ENCODE assay signal across 28 mouse cellular contexts in genomic region chr14:45500052-45500451, GRCm38 (mm10). TPM values are rescaled to one million over a fixed set of nuclear protein-coding genes. Genes with fewer than 3 reads are reported as not detected.
DNase-seq lines count a peak whose midpoint lies in the region; ATAC-seq and TF ChIP-seq lines count a peak whose summit lies in the region.
"Had no signal": no experiment of that assay in that cellular context is flagged by ENCODE, and none has a peak within 500 bp of the region (broad histone marks: within the 10 kb centered on the region; RNA-seq: fewer than 3 reads in every experiment).

No protein-coding gene starts in this region.

- ATAC-seq in forebrain, embryonic 15.5 days (replicated peaks): peak; percentile 51; the same call in 1 of the 2 replicates
- 0 out of 2 replicates have a peak, but pooled peaks have one; percentile 20 for ATAC-seq in heart, postnatal 0 days (ENCODE audit: insufficient read depth, low read depth)
- 0 out of 2 replicates have a peak, but pooled peaks have one; percentile 65 for ATAC-seq in midbrain, embryonic 15.5 days (replicated peaks)
- no peak for ATAC-seq in midbrain, postnatal 0 days (ENCODE audit: low FRiP score)
- ATAC-seq in neural tube, embryonic 15.5 days (ENCODE audit: low FRiP score): no peak; the same call in 1 of the 2 replicates
- no peak for ATAC-seq in CD4-positive, CD25-positive, alpha-beta regulatory T cell, adult 4 months
- ATAC-seq: intestine, embryonic 16.5 days; midbrain, embryonic 13.5 days; Patski had no signal

- no peak for TF ChIP-seq CTCF in heart, postnatal 0 days (IDR thresholded peaks at IDR 0.05; ENCODE audit: low read depth)
- TF ChIP-seq CTCF in midbrain, postnatal 0 days (IDR thresholded peaks at IDR 0.05): no peak

- no peak for DNase-seq in forebrain, embryonic 10.5 days (ENCODE audit: extremely low spot score, low spot score)
- no peak for DNase-seq in heart, postnatal 0 days (ENCODE audit: low spot score)
- no peak for DNase-seq in heart, postnatal 25 days (ENCODE audit: low spot score)
- no peak for DNase-seq in midbrain, postnatal 0 days (ENCODE audit: low spot score)
- DNase-seq: adrenal gland, postnatal 36 days; cerebellum, adult 11 months; cerebellum, postnatal 10 days; gastrocnemius, postnatal 36 days; layer of hippocampus, adult 9-11 months; liver, embryonic 13.5 days; lung, embryonic 14.5 days; right cerebral cortex, postnatal 14 days had no signal

- intact Hi-C loops in heart, postnatal 25 days (cut with DNase I): no loop called here

- H3K9me3 ChIP-seq in forebrain, embryonic 15.5 days: no peaks in the 10 kb centered on the region
- H3K9me3 ChIP-seq in forebrain, embryonic 10.5 days: peaks cover 13% of the 10 kb centered on the region; the same call in 1 of the 2 replicates
- H3K9me3 ChIP-seq in heart, postnatal 0 days (replicated peaks; ENCODE audit: control insufficient read depth, low read length): no peaks in the 10 kb centered on the region
- no peaks in the 10 kb centered on the region for H3K9me3 ChIP-seq in midbrain, embryonic 15.5 days
- H3K9me3 ChIP-seq in midbrain, postnatal 0 days (ENCODE audit: low read length): no peaks in the 10 kb centered on the region
- H3K9me3 ChIP-seq in neural tube, embryonic 15.5 days (replicated peaks): no peaks in the 10 kb centered on the region
- H3K9me3 ChIP-seq: G1E; liver, embryonic 13.5 days; midbrain, embryonic 13.5 days had no signal

- no peaks in the 10 kb centered on the region for H3K27me3 ChIP-seq in forebrain, embryonic 15.5 days
- no peaks in the 10 kb centered on the region for H3K27me3 ChIP-seq in forebrain, embryonic 10.5 days (ENCODE audit: poor library complexity, severe bottlenecking)
- H3K27me3 ChIP-seq in heart, postnatal 0 days (ENCODE audit: control insufficient read depth, insufficient read depth, low read length): no peaks in the 10 kb centered on the region
- H3K27me3 ChIP-seq in midbrain, embryonic 15.5 days (replicated peaks): no peaks in the 10 kb centered on the region
- no peaks in the 10 kb centered on the region for H3K27me3 ChIP-seq in midbrain, postnatal 0 days (ENCODE audit: insufficient read depth, low read length)
- no peaks in the 10 kb centered on the region for H3K27me3 ChIP-seq in neural tube, embryonic 15.5 days (replicated peaks)
- H3K27me3 ChIP-seq: CH12.LX; liver, embryonic 13.5 days; midbrain, embryonic 13.5 days; Patski had no signal

- H3K4me1 ChIP-seq in forebrain, embryonic 15.5 days: no peaks in the 10 kb centered on the region
- H3K4me1 ChIP-seq in forebrain, embryonic 10.5 days: no peaks in the 10 kb centered on the region
- H3K4me1 ChIP-seq in heart, postnatal 0 days (ENCODE audit: control insufficient read depth, insufficient read depth): peaks cover 16% of the 10 kb centered on the region
- H3K4me1 ChIP-seq in midbrain, embryonic 15.5 days: no peaks in the 10 kb centered on the region
- no peaks in the 10 kb centered on the region for H3K4me1 ChIP-seq in midbrain, postnatal 0 days (ENCODE audit: insufficient read depth, low read length)
- H3K4me1 ChIP-seq in neural tube, embryonic 15.5 days: peaks cover 3% of the 10 kb centered on the region; the same call in 1 of the 2 replicates
- H3K4me1 ChIP-seq: liver, embryonic 13.5 days; midbrain, embryonic 13.5 days had no signal

- H3K9ac ChIP-seq in forebrain, embryonic 15.5 days (replicated peaks): no peak overlapping the region
- 0 out of 2 replicates have a peak overlapping the region, but pooled peaks have one; percentile 6 for H3K9ac ChIP-seq in heart, postnatal 0 days (replicated peaks; ENCODE audit: low read depth, low read length)
- H3K9ac ChIP-seq in midbrain, embryonic 15.5 days: no peak overlapping the region
- H3K9ac ChIP-seq in midbrain, postnatal 0 days (replicated peaks; ENCODE audit: low read length, poor library complexity, severe bottlenecking): no peak overlapping the region
- no peak overlapping the region for H3K9ac ChIP-seq in neural tube, embryonic 15.5 days (replicated peaks)
- H3K9ac ChIP-seq: liver, embryonic 13.5 days; lung, embryonic 14.5 days; midbrain, embryonic 13.5 days had no signal

- H3K27ac ChIP-seq in forebrain, embryonic 15.5 days (replicated peaks): no peak overlapping the region
- H3K27ac ChIP-seq in forebrain, embryonic 10.5 days: no peak overlapping the region
- peak overlapping the region; percentile 75 for H3K27ac ChIP-seq in heart, postnatal 0 days (ENCODE audit: low read depth)
- H3K27ac ChIP-seq in midbrain, embryonic 15.5 days: no peak overlapping the region
- no peak overlapping the region for H3K27ac ChIP-seq in midbrain, postnatal 0 days (ENCODE audit: low read depth, low read length)
- H3K27ac ChIP-seq in neural tube, embryonic 15.5 days (replicated peaks): 0 out of 2 replicates have a peak overlapping the region, but pooled peaks have one; percentile 15
- H3K27ac ChIP-seq: kidney, postnatal 0 days; left cerebral cortex, adult 2 months; liver, embryonic 13.5 days; midbrain, embryonic 13.5 days had no signal

- TF ChIP-seq EP300 in heart, postnatal 0 days (IDR thresholded peaks at IDR 0.05; ENCODE audit: low read depth): no peak

- 54% methylated on average over 11 of the region's 11 CpGs for WGBS in forebrain, embryonic 15.5 days
- 94% methylated on average over 11 of the region's 11 CpGs for WGBS in forebrain, embryonic 10.5 days
- WGBS in heart, postnatal 0 days: 87% methylated on average over 11 of the region's 11 CpGs
- WGBS in midbrain, embryonic 15.5 days: 78% methylated on average over 11 of the region's 11 CpGs
- WGBS in midbrain, postnatal 0 days: 79% methylated on average over 11 of the region's 11 CpGs
- WGBS in neural tube, embryonic 15.5 days: 71% methylated on average over 11 of the region's 11 CpGs

- H3K4me2 ChIP-seq in forebrain, embryonic 15.5 days (replicated peaks): no peak overlapping the region
- H3K4me2 ChIP-seq in heart, postnatal 0 days (ENCODE audit: low read depth, low read length): no peak overlapping the region
- H3K4me2 ChIP-seq in midbrain, embryonic 15.5 days: no peak overlapping the region
- no peak overlapping the region for H3K4me2 ChIP-seq in midbrain, postnatal 0 days (ENCODE audit: low read depth, low read length, poor library complexity, severe bottlenecking)
- no peak overlapping the region for H3K4me2 ChIP-seq in neural tube, embryonic 15.5 days
- H3K4me2 ChIP-seq: heart, embryonic 11.5 days; liver, embryonic 13.5 days; lung, embryonic 14.5 days; midbrain, embryonic 13.5 days had no signal

- peaks cover 6% of the 10 kb centered on the region; the same call in 1 of the 2 replicates for H3K36me3 ChIP-seq in forebrain, embryonic 15.5 days
- peaks cover 82% of the 10 kb centered on the region for H3K36me3 ChIP-seq in forebrain, embryonic 10.5 days (replicated peaks)
- peaks cover 61% of the 10 kb centered on the region for H3K36me3 ChIP-seq in heart, postnatal 0 days (replicated peaks; ENCODE audit: control insufficient read depth, insufficient read depth, low read length)
- no peaks in the 10 kb centered on the region for H3K36me3 ChIP-seq in midbrain, embryonic 15.5 days (replicated peaks)
- H3K36me3 ChIP-seq in midbrain, postnatal 0 days (ENCODE audit: insufficient read depth, low read length): no peaks in the 10 kb centered on the region
- H3K36me3 ChIP-seq in neural tube, embryonic 15.5 days: peaks cover 6% of the 10 kb centered on the region
- H3K36me3 ChIP-seq: G1E had no signal

- H3K4me3 ChIP-seq in forebrain, embryonic 15.5 days: no peak overlapping the region
- no peak overlapping the region for H3K4me3 ChIP-seq in forebrain, embryonic 10.5 days
- H3K4me3 ChIP-seq in heart, postnatal 0 days (ENCODE audit: low read depth, low read length): no peak overlapping the region
- no peak overlapping the region for H3K4me3 ChIP-seq in midbrain, embryonic 15.5 days
- no peak overlapping the region for H3K4me3 ChIP-seq in midbrain, postnatal 0 days (ENCODE audit: low read depth, low read length)
- H3K4me3 ChIP-seq in neural tube, embryonic 15.5 days (replicated peaks): no peak overlapping the region
- H3K4me3 ChIP-seq: left cerebral cortex, adult 2 months; liver, embryonic 13.5 days; midbrain, embryonic 13.5 days; myocyte had no signal

RNA-seq across cellular contexts. Expression of gene Fermt2, which starts 29.9 kb away (rescaled TPM):
- polyA plus RNA-seq in forebrain, embryonic 15.5 days (2015; fragmentation: Nextera tagmentation; extraction: Ambion mirVana): 62.8 and 72.2 TPM in 2 replicates
- 75.7 and 77.6 TPM in 2 replicates for polyA plus RNA-seq in forebrain, embryonic 10.5 days (2016; fragmentation: Nextera tagmentation; extraction: Ambion mirVana)
- 119 TPM in 2 replicates for total RNA-seq in heart, postnatal 0 days (2014; rRNA removed; ENCODE audit: low replicate concordance)
- 211 and 221 TPM in 2 replicates for polyA plus RNA-seq in heart, postnatal 0 days (2015; fragmentation: Nextera tagmentation; extraction: Ambion mirVana)
- total RNA-seq in heart, postnatal 25 days (2021): 100 to 1,000 TPM; 253 to 256 TPM
- 55.3 and 67.1 TPM in 2 replicates for polyA plus RNA-seq in midbrain, embryonic 15.5 days (2015; fragmentation: Nextera tagmentation; extraction: Ambion mirVana)
- 26.4 and 29.0 TPM in 2 replicates for total RNA-seq in midbrain, postnatal 0 days (2014; rRNA removed)
- polyA plus RNA-seq in midbrain, postnatal 0 days (2015; fragmentation: Nextera tagmentation; extraction: Ambion mirVana): 66.7 and 70.0 TPM in 2 replicates
- 78.7 and 103 TPM in 2 replicates for polyA plus RNA-seq in neural tube, embryonic 15.5 days (2015; fragmentation: Nextera tagmentation; extraction: Ambion mirVana)
- not detected for polyA plus RNA-seq in CD4-positive, CD25-positive, alpha-beta regulatory T cell, adult 4 months (2017; shearing (Covaris generic))
- total RNA-seq: CH12.LX; hematopoietic stem cell, adult 5-6 weeks; megakaryocyte, adult 5-6 weeks; neutrophil, adult 5-6 weeks had no signal
- polyA plus RNA-seq: G1E had no signal

Comparison
In these comparisons a context has a peak if more than half of its experiments do, and no peak if none do; other contexts are left out.
1. ATAC-seq: peak in forebrain, embryonic 15.5 days (single experiment), heart, postnatal 0 days (single experiment) and midbrain, embryonic 15.5 days (single experiment); none in midbrain, postnatal 0 days (single experiment), neural tube, embryonic 15.5 days (single experiment) and CD4-positive, CD25-positive, alpha-beta regulatory T cell, adult 4 months (single experiment).
2. H3K27ac ChIP-seq: peak in heart, postnatal 0 days (single experiment) and neural tube, embryonic 15.5 days (single experiment); none in forebrain, embryonic 15.5 days (single experiment), forebrain, embryonic 10.5 days (single experiment), midbrain, embryonic 15.5 days (single experiment) and midbrain, postnatal 0 days (single experiment).
3. RNA of gene Fermt2, which starts 29.9 kb away (polyA plus RNA-seq): 211 to 221 TPM in heart, postnatal 0 days, 78.7 to 103 TPM in neural tube, embryonic 15.5 days, 75.7 to 77.6 TPM in forebrain, embryonic 10.5 days, 62.8 to 72.2 TPM in forebrain, embryonic 15.5 days, 66.7 to 70.0 TPM in midbrain, postnatal 0 days and 55.3 to 67.1 TPM in midbrain, embryonic 15.5 days; not detected in CD4-positive, CD25-positive, alpha-beta regulatory T cell, adult 4 months; every median in the first group is over 10 times any median in the second.